Mouse (Mus musculus) 416B (cell line): ENCODE results near the gene Slc37a4.
A peak's percentile ranks its signal among the peaks of the same experiment; 100 is the strongest.
"Not testable (repeated sequence)": the region's sequence is repeated elsewhere in the genome, so short reads cannot be mapped to it uniquely, and the experiment has no call there.

Source experiments
- DNase-seq: peaks from one replicate; pipeline ENCODE4 v3.0.0; 2011; ENCODE audit warnings: low read depth

The Slc37a4 gene

DNA sequence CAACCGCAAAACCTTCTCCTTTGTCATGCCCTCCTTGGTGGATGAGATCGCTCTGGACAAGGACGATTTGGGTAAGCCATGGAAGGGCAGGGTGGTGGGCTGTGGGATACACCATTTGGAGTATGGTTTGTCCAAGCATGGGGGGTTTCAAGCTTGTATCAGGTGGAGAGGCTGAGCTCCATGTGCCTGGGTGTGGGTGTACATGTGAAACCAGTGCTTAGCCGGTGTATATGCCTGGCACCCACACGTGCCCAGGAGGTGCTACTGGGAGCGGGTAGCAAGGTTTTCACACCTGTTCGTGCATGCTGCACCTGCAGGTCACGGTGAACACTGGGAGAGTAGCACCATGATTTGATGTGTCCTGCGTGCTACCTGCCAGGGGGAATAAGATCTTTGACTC, 1.9 kb downstream of the Slc37a4 start:
- DNase-seq = no peak

DNA sequence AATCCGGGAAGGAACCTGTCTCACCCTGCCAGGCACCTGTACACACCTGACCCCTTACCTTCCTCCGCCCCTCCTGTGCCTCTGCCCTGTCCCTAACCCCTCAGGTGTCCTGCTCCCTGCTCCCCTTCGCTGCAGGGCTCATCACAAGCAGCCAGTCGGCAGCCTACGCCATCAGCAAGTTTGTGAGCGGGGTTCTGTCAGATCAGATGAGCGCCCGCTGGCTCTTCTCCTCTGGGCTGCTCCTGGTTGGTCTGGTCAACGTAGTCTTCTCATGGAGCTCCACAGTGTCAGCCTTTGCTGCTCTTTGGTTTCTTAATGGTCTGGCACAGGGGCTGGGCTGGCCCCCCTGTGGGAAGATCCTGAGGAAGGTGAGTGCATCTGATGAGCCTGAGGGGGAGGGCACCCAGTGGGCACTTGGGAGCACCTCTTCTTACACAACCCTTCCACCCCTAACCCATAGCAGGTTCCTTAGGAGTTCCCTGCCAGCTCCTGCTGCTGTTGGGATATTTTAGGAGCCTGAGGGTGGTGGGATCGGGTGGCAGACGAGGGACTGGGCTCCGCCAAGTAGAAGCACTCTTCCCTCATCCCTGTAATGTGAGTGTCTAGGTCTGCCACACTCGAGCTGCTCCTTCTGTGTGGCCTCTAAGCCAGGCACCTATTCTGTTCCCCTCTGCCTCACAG, 2.6 kb downstream of the Slc37a4 start:
- DNase-seq = no peak

DNA sequence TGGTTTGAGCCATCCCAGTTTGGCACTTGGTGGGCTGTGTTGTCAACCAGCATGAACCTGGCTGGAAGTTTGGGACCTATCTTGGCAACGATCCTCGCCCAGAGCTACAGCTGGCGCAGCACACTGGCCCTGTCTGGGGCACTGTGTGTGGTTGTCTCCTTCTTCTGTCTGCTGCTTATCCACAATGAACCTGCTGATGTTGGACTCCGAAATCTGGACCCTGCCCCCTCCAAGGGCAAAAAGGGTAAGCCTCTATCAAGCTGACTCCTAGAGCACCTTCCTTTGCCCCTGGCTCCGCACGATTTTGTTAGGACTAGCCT, 3.1 kb downstream of the Slc37a4 start:
- DNase-seq = no peak

GRCm38 (mm10) chr9:44401081-44401480, 4.4 kb downstream of the Slc37a4 start:
- DNase-seq = no peak

DNA sequence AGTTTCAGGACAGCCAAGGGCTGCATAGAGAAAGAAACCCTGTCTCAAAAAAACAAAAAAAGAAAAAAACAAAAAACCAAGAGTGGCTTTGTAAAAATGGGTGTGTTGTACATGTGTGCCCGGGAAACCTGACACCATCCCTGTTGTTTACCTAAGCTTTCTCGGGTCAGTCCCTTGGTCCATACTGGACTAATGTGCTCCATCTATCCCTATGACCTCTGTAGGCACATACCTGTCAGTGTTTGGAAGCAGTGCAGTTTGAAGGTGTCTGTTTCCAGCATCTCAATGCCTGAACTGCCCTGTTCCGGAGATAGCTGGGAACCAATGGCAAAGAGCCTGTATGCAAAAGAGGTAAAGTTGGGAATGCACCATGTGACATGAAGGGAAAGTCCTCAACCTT, 8.4 kb downstream of the Slc37a4 start:
- no peak for DNase-seq

DNA sequence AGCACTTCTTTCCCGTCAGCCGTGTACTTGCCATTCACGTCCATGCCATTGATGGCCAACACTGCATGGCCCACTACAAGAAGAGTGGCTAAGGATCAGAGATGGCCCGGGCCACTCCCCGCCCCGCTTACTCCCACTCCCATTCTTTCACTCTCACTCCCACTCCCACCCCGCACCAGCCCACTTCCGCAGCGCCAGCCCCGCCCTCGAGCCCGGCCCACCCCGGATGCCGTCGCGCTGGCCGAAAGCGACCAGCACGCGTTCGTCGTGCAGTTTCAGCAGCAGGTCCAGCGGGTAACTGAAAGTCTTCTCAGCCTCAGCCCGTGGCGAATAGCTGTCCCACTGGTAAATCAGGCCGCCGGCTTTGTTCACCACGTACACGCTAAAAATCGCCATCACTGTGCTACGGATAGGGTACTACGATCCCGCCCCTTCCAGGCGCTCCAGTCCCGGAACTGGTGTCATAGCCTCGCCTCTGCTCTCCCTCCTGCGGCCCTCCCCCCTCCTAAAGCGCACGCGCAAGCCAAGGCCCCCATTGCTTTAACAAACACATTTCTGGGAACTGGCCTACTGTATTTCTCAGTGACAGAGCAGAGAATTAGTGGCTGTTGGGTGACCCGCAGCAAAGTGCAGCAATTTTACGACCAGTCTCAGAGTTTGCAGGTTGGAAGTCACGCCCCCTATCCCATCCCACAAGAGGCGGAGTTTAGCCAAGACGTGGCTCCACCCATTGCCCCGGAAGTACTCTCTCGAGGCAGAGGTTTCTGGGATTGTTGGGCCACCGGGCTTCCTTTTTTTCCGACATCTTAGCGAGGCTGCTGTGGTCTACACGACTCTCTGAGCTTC, 10.5 kb downstream of the Slc37a4 start, which contains the start of the genes Rps25 and Trappc4:
Gene Rps25 (plus strand): TSS at position 234 of the 846 bp plus-strand sequence.
Gene Trappc4 (minus strand): TSS at position 695 of the 846 bp plus-strand sequence.
- DNase-seq = peak; percentile 97

GRCm38 (mm10) chr9:44407752-44408097, 11.1 kb downstream of the Slc37a4 start:
- no peak for DNase-seq

DNA sequence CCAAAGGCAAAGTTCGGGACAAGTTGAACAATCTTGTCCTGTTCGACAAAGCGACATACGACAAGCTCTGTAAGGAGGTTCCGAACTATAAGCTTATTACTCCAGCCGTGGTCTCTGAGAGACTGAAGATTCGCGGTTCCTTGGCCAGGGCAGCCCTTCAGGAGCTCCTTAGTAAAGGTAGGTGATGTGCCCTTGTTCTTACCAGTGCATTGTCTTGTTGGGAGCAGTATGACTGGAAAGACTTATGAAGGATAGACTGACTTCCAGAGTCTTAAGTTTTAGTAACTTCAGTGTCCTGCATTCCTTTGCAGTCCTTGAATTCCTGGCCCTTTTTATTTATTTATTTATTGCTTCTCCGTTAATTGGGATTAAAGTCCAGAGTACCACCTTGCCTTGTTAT, 12.0 kb downstream of the Slc37a4 start:
- DNase-seq = not testable (repeated sequence)

GRCm38 (mm10) chr9:44410647-44411336, 14.1 kb downstream of the Slc37a4 start:
- DNase-seq = no peak

GRCm38 (mm10) chr9:44411601-44412130, 15.0 kb downstream of the Slc37a4 start:
- no peak for DNase-seq

GRCm38 (mm10) chr9:44412306-44412705, 15.7 kb downstream of the Slc37a4 start:
- DNase-seq = peak; percentile 60

DNA sequence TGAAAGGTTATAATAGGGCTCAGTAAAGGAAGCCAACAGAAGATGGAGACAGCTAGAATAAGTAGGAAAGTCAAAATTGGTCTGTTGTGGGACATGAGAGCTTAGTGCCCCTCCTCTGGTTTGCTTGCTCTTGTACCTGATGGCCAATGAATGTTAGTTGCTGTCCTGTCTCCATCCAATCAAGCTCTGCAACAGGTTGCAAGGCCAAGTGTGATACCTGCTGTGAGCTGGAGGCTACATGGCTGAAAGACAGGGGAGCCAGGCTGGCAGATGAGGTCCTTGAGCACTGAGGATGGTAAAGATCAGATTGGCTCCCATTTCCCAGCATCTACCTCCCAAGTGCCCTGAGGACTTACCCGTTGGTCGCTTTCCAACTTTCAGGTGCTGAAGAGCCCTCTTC, 16.1 kb downstream of the Slc37a4 start:
- DNase-seq = no peak

DNA sequence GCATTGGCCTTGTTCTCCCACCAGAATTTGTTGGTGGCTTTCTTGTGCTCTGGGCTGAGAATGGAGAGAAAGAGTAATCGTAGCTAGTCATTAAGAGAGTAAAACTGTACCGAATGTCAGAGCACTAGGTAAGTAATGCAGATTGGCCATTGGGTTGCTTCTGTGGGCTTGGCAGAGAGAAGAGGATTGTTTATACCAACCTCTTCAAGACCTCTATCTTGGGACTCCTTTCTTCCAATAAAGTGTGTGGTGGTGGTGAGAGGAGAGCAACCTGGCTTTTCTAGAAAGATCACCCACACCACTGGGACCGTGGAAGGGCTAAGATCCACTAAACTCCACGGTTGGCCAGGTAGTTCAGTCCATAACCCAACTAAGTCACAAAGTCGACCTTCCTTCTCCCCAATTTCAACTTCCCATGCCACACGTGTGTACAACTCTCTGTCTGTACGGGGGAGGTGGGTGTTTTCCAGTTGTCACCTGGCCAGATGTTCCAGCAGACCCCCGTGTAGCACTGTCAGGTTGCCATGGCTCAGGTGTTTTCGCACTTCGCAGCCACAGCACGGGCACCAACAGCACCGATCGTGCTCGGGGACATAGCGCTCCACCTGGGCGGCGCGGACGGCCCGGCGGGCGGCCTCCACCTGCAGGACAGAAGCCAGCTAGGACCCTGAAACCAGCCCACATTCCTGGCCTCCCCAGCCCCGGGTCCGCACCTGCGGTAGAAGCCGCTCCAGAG, 20.7 kb downstream of the Slc37a4 start:
- no peak for DNase-seq

DNA sequence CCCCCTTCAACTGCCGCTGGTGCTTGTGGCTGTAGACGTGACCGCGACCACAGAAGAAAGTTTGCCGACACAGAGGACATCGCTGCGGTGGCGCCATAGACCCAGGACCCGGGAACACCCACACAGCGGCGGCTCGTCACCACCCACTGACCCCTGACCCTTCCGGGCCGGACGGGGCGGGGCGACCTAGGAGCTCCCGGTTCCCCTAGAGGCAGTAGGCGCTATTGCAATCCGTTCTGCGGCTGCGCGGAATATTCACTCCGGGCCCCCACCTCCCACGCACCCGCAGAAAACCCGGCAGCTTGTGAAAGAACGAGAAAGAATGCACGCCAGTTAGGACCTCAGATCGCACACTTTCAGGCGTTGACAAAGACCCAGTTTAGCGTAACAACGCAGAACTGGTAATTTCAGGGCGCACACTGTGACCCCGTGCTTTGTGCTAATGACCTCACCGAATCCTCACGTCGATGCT, 21.3 kb downstream of the Slc37a4 start:
- DNase-seq = peak; percentile 90

DNA sequence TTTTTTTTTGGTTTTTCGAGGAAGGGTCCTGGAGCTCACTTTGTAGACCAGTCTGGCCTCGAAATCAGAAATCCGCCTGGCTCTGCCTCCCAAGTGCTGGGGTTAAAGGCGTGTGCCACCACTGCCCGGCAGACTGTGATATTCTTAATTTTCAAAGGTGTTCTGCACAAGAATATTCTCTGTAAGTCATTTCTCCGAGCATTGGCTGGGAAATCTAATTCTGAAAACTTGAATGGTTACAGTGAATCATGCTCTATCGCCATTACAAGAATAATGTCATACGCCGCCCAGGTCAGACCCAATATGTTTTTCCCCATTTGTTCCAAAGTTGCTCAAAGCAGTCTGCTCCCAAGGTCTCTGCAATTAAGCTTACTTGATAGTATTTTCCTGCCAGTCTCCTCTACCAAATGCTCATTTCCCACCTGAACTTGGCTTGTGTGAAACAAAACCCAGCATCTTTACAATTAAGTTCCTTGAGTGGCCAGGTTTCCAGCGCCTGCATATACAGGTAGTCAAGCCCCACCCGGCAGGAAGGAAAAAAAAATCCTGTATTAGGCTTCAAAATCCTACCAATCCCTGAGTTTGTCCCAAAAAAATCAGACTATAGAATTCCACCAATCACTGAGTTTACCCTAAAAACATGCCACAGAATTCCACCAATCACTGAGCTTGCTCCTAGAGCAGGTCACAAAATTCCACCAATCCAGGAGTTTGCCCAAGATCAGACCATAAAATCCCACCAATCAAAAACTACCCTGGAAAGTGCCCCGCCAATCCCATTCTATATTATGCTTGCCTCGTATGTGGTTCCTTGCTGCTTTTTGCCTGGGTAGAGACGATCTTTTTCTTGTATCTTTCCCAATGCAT, 22.1 kb downstream of the Slc37a4 start, which contains the start of gene Ccdc84:
Gene Ccdc84 (minus strand): TSS at position 51 of the 867 bp plus-strand sequence.
- no peak for DNase-seq

DNA sequence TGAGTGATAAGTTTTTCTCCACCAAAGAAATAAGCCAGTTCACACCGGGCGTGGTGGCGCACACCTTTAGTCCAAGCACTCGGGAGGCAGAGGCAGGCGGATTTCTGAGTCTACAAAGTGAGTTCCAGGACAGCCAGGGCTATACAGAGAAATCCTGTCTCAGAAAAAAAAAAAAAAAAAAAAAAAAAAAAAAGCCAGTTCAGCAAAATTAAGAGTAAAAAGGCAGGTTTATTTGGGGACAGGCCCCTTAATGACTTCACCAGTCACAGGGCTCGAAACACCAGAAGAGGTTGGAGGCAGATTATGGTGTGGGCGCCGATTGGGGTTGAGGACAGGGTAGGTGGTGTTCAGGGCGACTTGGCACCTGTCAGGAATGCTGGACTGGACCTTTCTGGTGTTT, 23.1 kb downstream of the Slc37a4 start:
- not testable (repeated sequence) for DNase-seq

GRCm38 (mm10) chr9:44420280-44420898, 23.7 kb downstream of the Slc37a4 start:
- DNase-seq = no peak

DNA sequence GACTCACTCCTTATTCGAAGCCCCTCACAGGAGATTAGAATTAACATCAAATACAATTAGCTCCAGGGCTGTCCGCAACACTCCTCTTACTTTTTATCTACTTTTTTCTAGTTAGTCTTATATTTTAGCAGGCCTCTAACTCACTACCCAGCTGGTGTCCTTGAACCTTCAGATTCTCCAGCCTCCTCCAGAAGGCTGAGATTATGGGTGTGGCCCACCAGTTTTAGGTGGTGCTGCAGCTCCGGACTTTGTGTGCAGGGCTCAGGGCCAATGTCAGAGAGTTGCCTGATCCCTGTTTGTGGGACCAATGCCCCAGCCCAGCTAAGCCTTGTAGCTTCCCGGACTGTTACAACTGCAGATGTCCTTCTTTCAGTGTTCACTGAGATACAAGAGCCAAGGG, 26.9 kb downstream of the Slc37a4 start:
- DNase-seq = no peak

- DNase-seq = peak; percentile 56
Measured at GRCm38 (mm10) chr9:44432577-44433185, 36.0 kb downstream of the Slc37a4 start.

- DNase-seq = no peak
Measured at GRCm38 (mm10) chr9:44435747-44436146, 39.1 kb downstream of the Slc37a4 start.
